Mouse (Mus musculus) urinary bladder, adult 2 months (tissue): ENCODE measurements around the gene Raet1e. TPM values are rescaled to one million over a fixed set of nuclear protein-coding genes. Genes with fewer than 3 reads are reported as not detected.
"Not testable (repeated sequence)": the region's sequence is repeated elsewhere in the genome, so short reads cannot be mapped to it uniquely, and the experiment has no call there.

Source experiments
- DNase-seq: peaks from one replicate; pipeline ENCODE4 v3.0.0; 2022; ENCODE audit warnings: low spot score
- polyA plus RNA-seq: library from polyadenylated mRNA; depleted of rRNA; stranded (reverse); fragments of >200 nt; gene quantifications from 2 replicates; pipeline ENCODE4 v1.2.3, GENCODE M21; 2012; rRNA removed

The Raet1e gene
- 6.3 and 6.7 TPM in 2 replicates for polyA plus RNA-seq

DNA sequence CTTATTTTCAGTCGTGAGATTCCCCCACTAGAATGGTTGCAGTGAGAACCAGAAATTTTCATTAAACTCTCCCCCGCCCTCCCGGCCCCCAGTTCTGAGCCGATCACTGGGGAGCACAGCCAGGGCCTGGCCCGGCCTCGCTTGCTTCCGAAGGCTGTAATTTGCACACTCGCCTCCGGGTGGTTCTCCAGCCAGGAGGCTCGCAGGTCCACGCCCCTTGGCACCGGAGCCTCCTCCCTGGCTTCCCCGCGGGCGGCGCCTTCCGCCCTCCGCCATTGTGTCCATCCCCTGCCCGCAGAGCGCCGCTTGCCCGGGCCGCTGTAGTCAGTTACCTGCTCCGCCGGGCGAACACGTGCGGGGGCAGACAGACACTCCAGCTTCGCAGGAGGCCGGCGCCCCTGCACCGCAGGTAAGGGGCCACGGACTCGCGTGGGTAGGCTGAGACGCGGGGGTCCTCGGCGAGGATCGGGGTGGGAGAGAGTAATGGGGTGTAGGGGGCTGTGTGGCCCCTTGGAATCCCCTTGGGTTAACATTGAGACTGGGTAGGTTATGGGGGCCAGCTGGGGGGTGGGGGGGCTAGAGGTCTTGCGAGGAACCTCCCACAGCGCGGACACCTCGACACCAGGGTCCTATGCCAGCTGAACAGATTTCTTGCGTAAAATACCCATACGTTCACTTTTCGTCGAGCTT, at the start of gene Raet1e, which contains the start of gene H60b:
Gene Raet1e, plus strand, starts transcription at position 260 of the 690 bp plus-strand sequence.
Gene H60b, plus strand, starts transcription at position 277 of the 690 bp plus-strand sequence.
- DNase-seq = peak; percentile 63

GRCm38 (mm10) chr10:22140665-22141280, 17.6 kb upstream of the Raet1e start:
- DNase-seq = peak; percentile 64

DNA sequence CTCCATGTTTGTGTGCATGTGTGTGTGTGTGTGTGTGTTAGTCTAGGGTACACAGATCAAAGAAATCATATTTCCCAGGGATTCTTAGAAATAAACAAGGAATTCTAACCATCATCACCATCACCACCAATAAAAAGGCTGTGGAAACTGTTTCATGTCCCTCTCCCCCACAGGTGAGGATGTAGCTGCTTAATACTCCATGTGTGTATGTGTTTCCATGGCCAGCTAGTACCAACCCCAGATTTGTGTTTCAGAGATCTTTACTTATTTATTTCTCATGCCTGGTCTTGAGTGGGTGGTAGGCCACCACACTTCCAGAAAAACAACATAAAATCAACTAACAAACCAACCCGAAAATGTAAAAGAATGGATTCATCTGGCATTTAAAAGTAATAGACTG, 16.2 kb upstream of the Raet1e start:
- DNase-seq = not testable (repeated sequence)

GRCm38 (mm10) chr10:22142926-22143325, 15.4 kb upstream of the Raet1e start:
- DNase-seq = no peak

- DNase-seq = peak; percentile 78
These were observed 9.8 kb upstream of the Raet1e start for GRCm38 (mm10) chr10:22148441-22149072.

DNA sequence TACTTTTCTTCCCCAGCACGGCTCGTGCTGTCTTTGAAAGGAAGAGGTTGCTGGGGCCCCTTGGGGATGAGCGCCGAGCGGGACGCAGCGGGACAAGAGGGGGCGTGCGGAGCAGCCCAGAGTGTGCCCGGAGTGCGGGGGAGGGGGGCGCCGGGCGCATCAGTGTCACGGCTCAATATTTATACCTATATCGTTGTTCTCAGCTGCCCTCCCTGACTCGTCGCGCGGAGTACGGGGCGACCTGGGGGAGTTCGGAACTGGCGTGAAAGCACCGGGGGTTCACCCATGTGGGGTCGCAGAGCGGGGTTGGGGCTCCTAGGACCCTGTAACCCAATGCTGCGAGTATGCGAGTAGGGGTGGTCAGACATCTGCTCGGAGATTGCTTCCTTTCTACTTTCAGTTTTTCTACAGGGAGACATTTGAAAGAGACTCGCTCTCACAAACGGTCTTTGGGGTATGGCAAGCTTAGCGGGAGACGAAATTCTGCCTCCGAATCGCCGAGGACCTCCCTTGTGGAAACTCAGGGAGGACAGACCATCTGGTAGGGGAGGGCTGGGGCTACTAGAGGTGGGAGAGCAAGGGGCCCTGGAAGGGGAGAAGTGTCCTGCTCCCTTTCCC, 9.2 kb upstream of the Raet1e start, which contains the start of gene E030030I06Rik:
Gene E030030I06Rik, minus strand, starts transcription at position 198 of the 618 bp plus-strand sequence.
- peak; percentile 30 for DNase-seq

GRCm38 (mm10) chr10:22149691-22150465, 8.5 kb upstream of the Raet1e start:
- peak; percentile 27 for DNase-seq

GRCm38 (mm10) chr10:22150593-22150992, 7.8 kb upstream of the Raet1e start:
- DNase-seq = no peak

- DNase-seq = not testable (repeated sequence)
These were observed 7.1 kb upstream of the Raet1e start for GRCm38 (mm10) chr10:22151056-22151862.

GRCm38 (mm10) chr10:22151863-22152640, 6.3 kb upstream of the Raet1e start:
- DNase-seq = not testable (repeated sequence)

DNA sequence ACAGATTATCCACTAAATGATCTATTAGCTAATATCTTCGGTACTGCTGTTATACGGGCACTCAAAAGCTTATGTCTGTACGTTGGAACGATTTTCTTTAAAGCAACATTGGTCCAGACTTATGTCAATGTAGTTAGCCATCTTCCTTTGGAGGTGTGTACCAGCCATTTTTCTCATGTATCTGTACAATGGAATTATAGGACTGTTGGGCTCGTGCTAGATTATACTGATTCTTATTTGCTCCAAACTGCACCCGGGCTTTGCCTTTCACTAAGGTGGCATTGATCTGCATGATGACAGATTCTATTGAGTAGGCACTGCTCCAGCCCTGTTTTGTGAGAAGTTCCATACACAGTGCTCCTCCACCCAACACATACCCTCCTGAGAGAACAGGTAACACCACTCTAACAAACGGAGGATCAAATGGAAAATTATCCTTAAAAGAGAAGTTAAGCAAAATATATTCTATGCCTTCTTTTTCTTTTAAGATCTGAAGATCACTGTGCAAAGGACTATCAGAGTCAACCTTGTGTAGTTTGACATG, 5.2 kb upstream of the Raet1e start:
- DNase-seq = not testable (repeated sequence)

DNA sequence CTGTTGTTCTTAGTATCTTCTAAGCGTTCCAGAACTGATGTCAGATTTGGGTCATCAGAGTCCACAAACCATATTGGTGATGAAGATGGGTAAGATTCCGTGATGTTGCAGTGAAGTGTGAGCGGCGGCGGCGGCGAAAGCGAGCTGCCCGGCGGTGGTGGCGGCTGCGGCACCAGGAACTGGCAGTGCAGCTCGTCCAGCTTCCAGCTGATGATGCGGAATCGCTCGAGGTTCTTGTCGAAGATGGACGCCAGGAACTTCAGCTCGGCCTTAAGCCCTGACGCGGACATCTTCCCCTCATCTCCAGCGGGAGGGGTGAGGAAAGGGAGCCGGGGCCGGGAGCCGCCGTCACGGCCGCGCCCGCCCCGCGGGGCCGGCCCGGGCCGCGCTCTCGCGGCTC, 4.2 kb upstream of the Raet1e start:
- DNase-seq = not testable (repeated sequence)

DNA sequence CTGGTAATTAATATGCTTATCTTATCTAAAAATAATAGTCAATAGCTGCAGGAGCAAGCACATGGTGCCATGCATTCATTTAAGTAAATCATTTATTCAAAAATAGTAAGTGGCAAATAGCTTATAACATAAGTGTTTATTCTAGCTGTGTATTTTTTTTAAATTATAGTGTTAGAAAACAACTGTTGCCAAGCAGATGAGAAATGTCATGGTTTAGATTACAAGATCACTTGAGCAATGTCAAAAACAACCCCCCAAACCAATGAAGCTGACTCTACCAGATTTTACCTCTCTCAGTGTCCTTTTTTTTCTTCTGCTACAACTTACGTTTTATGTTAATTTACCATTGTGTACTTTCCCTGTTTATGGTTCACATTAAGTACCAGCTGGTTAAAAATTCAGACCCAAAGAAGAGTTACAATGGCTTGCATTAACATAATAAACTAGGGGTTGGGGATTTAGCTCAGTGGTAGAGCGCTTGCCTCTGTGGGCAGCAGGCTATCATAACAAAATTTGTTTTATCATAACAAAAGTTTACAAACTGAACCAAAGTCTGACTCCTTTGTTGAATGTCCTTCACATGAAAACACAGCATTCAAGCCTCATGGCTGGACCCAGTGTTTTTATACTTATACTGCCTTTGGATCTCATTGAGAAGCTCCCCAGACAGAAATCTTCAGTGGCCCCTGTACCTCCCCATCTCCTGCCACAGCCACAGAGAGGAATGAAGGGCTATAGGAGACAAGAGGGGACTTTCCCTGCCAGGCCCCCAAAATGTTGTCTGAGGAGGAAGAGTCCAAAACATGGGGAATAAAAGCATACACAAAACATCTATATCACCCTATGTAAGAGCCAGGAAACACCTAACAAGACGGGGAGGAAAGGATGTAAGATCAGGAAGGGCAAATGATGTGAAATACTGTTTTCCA, 3.2 kb upstream of the Raet1e start:
- no peak for DNase-seq

DNA sequence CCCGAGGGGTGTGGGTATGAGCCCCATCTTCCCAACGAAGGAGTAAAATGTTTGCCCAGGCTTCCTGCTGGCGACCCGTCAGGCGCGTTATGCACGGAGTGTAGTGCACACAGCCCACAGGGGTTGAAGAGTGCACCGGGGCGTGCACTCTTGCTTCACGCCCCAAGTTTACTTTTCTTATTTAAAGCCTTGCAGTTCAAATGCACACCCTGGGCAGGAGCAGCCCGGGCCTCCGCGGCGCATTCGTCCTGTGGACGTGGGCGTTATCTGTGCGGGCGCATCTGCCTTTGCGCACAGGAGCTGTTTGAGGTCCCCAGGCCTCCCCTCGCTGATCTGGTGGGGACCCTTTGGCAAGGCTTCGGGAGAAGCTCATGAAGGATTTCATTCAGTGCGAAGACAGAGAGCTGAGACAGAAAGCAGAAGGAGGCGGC, 777 bp downstream of the Raet1e start:
- no peak for DNase-seq

DNA sequence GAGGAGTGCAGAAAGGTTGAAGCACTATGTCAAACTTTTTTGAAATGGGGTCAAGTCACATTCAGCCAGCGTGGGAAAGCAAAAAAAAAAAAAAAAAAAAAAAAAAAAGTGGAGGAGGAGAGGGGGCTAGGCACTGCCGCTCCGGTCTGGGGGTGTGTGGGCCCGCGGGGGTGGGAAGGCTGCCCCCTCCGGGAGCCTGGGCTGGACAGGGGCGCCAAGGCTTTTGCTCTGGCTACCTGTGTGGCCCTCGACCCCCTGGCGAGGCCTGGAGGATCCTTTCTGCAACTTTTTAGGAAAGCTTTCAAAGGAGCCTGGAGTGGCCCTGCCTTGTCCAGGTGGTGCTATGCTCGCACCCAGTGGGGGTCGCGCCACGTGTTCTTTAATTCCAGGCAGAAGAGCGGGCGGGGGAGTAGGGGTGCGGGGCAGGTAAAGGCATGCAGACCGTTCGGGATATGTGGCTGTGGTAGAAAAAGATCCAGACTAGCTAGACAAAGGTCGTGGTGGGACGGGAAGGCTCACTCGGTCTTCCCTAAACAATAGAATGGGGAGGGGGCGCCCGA, 1.3 kb downstream of the Raet1e start:
- DNase-seq = no peak

- not testable (repeated sequence) for DNase-seq
These were observed 4.9 kb downstream of the Raet1e start for GRCm38 (mm10) chr10:22163279-22163678.

DNA sequence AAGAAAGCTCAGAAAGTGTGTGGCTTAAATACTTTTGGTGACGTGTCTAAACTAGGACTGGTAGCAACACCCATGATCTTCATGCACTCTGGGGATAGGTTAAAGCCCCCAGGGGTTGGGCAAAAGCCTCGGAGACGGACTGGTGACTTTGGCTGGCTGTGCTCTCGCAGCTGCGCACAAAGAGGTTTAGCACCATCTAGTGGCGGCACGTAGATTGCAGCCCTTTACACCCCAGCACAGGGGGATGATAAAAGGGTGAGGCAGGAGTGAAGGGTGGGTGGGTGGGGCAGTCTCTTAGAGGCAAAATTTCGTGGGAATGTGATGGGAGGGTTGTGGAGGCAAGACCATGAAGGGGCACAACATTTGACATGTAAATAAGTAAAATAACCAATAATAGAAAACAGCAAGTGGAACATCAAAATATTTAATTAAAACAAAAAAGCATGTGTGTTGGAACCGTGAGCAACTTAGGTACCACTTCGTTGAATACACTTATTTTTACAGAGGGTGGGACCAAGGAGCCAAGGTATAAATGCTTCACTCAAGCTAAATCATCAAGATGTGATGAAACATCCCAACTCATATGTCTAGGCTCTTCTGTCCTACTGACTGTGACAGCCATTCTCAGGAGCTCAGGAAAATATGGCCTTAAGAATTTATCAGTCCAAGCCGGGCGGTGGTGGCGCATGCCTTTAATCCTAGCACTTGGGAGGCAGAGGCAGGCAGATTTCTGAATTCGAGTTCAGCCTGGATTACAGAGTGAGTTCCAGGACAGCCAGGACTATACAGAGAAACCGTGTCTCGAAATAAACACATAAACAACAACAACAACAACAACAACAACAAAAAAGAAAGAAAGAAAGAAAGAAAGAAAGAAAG, 5.6 kb downstream of the Raet1e start:
- peak; percentile 53 for DNase-seq
